8 mouse cellular contexts compared by ENCODE assay signal in genomic region chr11:72207204-72207833, GRCm38 (mm10). TPM values are rescaled to one million over a fixed set of nuclear protein-coding genes. Genes with fewer than 3 reads are reported as not detected.
DNase-seq lines count a peak whose midpoint lies in the region; ATAC-seq and TF ChIP-seq lines count a peak whose summit lies in the region.

4933427D14Rik (minus strand) TSS chr11:72207459.
Txndc17 (plus strand) TSS chr11:72207547.

- peaks cover 47% of the 10 kb centered on the region for H3K36me3 ChIP-seq in embryonic facial prominence, embryonic 10.5 days (replicated peaks)
- peaks cover 24% of the 10 kb centered on the region for H3K36me3 ChIP-seq in intestine, postnatal 0 days (ENCODE audit: control insufficient read depth, insufficient read depth)
- H3K36me3 ChIP-seq in midbrain, embryonic 11.5 days (ENCODE audit: control insufficient read depth, insufficient read depth, low read length), result no peaks in the 10 kb centered on the region; the same call in 1 of the 2 replicates

- WGBS in embryonic facial prominence, embryonic 10.5 days, result under 1% methylated on average over 42 of the region's 42 CpGs
- WGBS in intestine, postnatal 0 days, result under 1% methylated on average over 42 of the region's 42 CpGs
- under 1% methylated on average over 42 of the region's 42 CpGs for WGBS in midbrain, embryonic 11.5 days

- H3K27me3 ChIP-seq in embryonic facial prominence, embryonic 10.5 days (replicated peaks; ENCODE audit: low read depth, poor library complexity, severe bottlenecking), result no peaks in the 10 kb centered on the region
- H3K27me3 ChIP-seq in intestine, postnatal 0 days (replicated peaks; ENCODE audit: control insufficient read depth, insufficient read depth, low read length), result no peaks in the 10 kb centered on the region
- H3K27me3 ChIP-seq in midbrain, embryonic 11.5 days (ENCODE audit: control insufficient read depth, insufficient read depth, low read length), result no peaks in the 10 kb centered on the region

- peaks cover 37% of the 10 kb centered on the region for H3K4me1 ChIP-seq in embryonic facial prominence, embryonic 10.5 days
- H3K4me1 ChIP-seq in intestine, postnatal 0 days (replicated peaks; ENCODE audit: control insufficient read depth, insufficient read depth, low read length), result 0 out of 2 replicates have a peak, but pooled peaks cover 5% of the 10 kb centered on the region
- H3K4me1 ChIP-seq in midbrain, embryonic 11.5 days (ENCODE audit: control insufficient read depth, insufficient read depth, low read length), result peaks cover 24% of the 10 kb centered on the region

- H3K27ac ChIP-seq in embryonic facial prominence, embryonic 10.5 days (replicated peaks), result peak within 1 kb of the TSS; percentile 86
- peak within 1 kb of the TSS; percentile 91 for H3K27ac ChIP-seq in intestine, postnatal 0 days (ENCODE audit: low read depth, low read length)
- H3K27ac ChIP-seq in midbrain, embryonic 11.5 days (ENCODE audit: low read depth, low read length), result peak within 1 kb of the TSS; percentile 27

- peak; percentile 92 for DNase-seq in adrenal gland, postnatal 14 days
- DNase-seq in embryonic facial prominence, embryonic 10.5 days (ENCODE audit: low spot score), result peak; percentile 91
- DNase-seq in left cerebral cortex, postnatal 4 days, result peak; percentile 85
- peak; percentile 98 for DNase-seq in midbrain, embryonic 11.5 days (ENCODE audit: low spot score, missing footprints)
- DNase-seq in right cerebral cortex, postnatal 4 days, result peak; percentile 75
- DNase-seq in yolk sac, embryonic 10.5 days (ENCODE audit: low spot score), result peak; percentile 93

- intact Hi-C loops in left cerebral cortex, postnatal 4 days (cut with DNase I), result loop anchor here (5.0 kb wide), 1 partner anchor 155 kb away; no protein-coding TSS in a partner anchor

- H3K4me3 ChIP-seq in embryonic facial prominence, embryonic 10.5 days, result peak within 1 kb of the TSS; percentile 87
- H3K4me3 ChIP-seq in intestine, postnatal 0 days (ENCODE audit: low read depth, low read length), result peak within 1 kb of the TSS; percentile 89
- peak within 1 kb of the TSS; percentile 72 for H3K4me3 ChIP-seq in midbrain, embryonic 11.5 days (ENCODE audit: low read depth, low read length)

- peak within 1 kb of the TSS; percentile 89 for H3K4me2 ChIP-seq in intestine, postnatal 0 days (replicated peaks; ENCODE audit: low read depth)
- peak within 1 kb of the TSS; percentile 91 for H3K4me2 ChIP-seq in midbrain, embryonic 11.5 days

- H3K9me3 ChIP-seq in embryonic facial prominence, embryonic 10.5 days, result no peaks in the 10 kb centered on the region
- H3K9me3 ChIP-seq in intestine, postnatal 0 days (ENCODE audit: control insufficient read depth), result no peaks in the 10 kb centered on the region
- H3K9me3 ChIP-seq in midbrain, embryonic 11.5 days (ENCODE audit: control insufficient read depth, low read length), result no peaks in the 10 kb centered on the region

- H3K9ac ChIP-seq in intestine, postnatal 0 days (ENCODE audit: low read depth, low read length), result peak within 1 kb of the TSS; percentile 67
- H3K9ac ChIP-seq in midbrain, embryonic 11.5 days (ENCODE audit: low read length), result peak within 1 kb of the TSS; percentile 83

- 0 out of 2 replicates have a peak, but pooled peaks have one; percentile 16 for TF ChIP-seq CTCF in intestine, postnatal 0 days (IDR thresholded peaks at IDR 0.05; ENCODE audit: low read depth)

- ATAC-seq in granulocyte monocyte progenitor cell, adult 5-6 weeks (replicated peaks; ENCODE audit: poor library complexity, severe bottlenecking), result peak; percentile 87
- peak; percentile 88 for ATAC-seq in intestine, postnatal 0 days
- peak; percentile 95 for ATAC-seq in midbrain, embryonic 11.5 days (ENCODE audit: low FRiP score)

RNA-seq across cellular contexts. Expression of gene 4933427D14Rik, which starts in this region (rescaled TPM):
- 8.1 and 9.4 TPM in 2 replicates for total RNA-seq in adrenal gland, postnatal 14 days (2021)
- polyA plus RNA-seq in embryonic facial prominence, embryonic 10.5 days (2016; fragmentation: Nextera tagmentation; extraction: Ambion mirVana), result 17.1 and 19.9 TPM in 2 replicates
- 10.4 and 12.1 TPM in 2 replicates for total RNA-seq in granulocyte monocyte progenitor cell, adult 5-6 weeks (2014; fragmentation: Nextera tagmentation)
- 7.2 and 34.4 TPM in 2 replicates for total RNA-seq in granulocyte monocyte progenitor cell, adult 5-6 weeks (2017)
- polyA plus RNA-seq in intestine, postnatal 0 days (2015; fragmentation: Nextera tagmentation; extraction: Ambion mirVana), result 4.3 and 4.8 TPM in 2 replicates
- total RNA-seq in left cerebral cortex, postnatal 4 days (2021), result 10 to 100 TPM; 36.3 to 37.6 TPM
- 19.5 and 20.2 TPM in 2 replicates for polyA plus RNA-seq in midbrain, embryonic 11.5 days (2014; fragmentation: Nextera tagmentation; extraction: Ambion mirVana)

RNA-seq across cellular contexts. Expression of gene Txndc17, which starts in this region (rescaled TPM):
- total RNA-seq in adrenal gland, postnatal 14 days (2021), result 72.5 and 75.9 TPM in 2 replicates
- 180 TPM in 2 replicates for polyA plus RNA-seq in embryonic facial prominence, embryonic 10.5 days (2016; fragmentation: Nextera tagmentation; extraction: Ambion mirVana)
- 115 and 151 TPM in 2 replicates for total RNA-seq in granulocyte monocyte progenitor cell, adult 5-6 weeks (2014; fragmentation: Nextera tagmentation)
- total RNA-seq in granulocyte monocyte progenitor cell, adult 5-6 weeks (2017), result 36.3 and 66.3 TPM in 2 replicates
- polyA plus RNA-seq in intestine, postnatal 0 days (2015; fragmentation: Nextera tagmentation; extraction: Ambion mirVana), result 642 and 665 TPM in 2 replicates
- 10 to 100 TPM; 54.9 to 61.7 TPM for total RNA-seq in left cerebral cortex, postnatal 4 days (2021)
- 163 and 168 TPM in 2 replicates for polyA plus RNA-seq in midbrain, embryonic 11.5 days (2014; fragmentation: Nextera tagmentation; extraction: Ambion mirVana)

Comparison
In these comparisons a context has a peak if more than half of its experiments do, and no peak if none do; other contexts are left out.
1. Peak in every context shown above with its lines: DNase-seq, ATAC-seq, H3K4me3 ChIP-seq and H3K27ac ChIP-seq.
2. H3K27ac ChIP-seq: peak in every context shown above with its lines; median percentile 91 in intestine, postnatal 0 days; 86 in embryonic facial prominence, embryonic 10.5 days; 27 in midbrain, embryonic 11.5 days.